Mouse (Mus musculus): ENCODE measurements around the gene Flnc. TPM values are rescaled to one million over a fixed set of nuclear protein-coding genes. Genes with fewer than 3 reads are reported as not detected.

Gene Flnc
- polyA plus RNA-seq, 2 experiments: 0.14 to 0.23 TPM

DNA sequence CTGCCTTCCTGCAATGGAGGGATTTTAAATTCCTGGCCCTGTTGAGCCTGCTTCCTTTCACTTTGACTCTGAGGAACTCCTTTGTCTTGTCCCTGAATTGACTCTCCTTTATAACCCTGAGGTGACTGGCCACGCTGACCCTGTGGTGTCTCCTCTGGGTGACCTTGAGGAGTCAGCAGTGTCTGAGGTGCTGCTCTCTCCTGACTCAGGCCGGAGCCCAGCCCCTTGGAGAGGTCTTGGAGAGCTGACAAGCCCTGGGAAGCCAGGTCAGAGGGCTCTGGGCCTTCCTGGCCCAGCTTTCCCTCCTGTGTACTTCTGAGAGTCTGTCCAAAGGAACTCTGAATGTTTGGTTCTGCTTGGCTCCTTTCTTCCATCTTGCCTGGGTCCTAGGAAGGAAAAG lies 41.7 kb downstream of the Flnc start:
- no peak overlapping the region for H3K27ac ChIP-seq
- no peaks in the 10 kb centered on the region for H3K4me1 ChIP-seq (replicated peaks; ENCODE audit: control insufficient read depth in 2 of 2, insufficient read depth in 2 of 2, low read length in 1 of 2)
- TF ChIP-seq CTCF (IDR thresholded peaks at IDR 0.05; ENCODE audit: low read depth) (no peak), EP300 (IDR thresholded peaks at IDR 0.05; ENCODE audit: low read depth) (no peak)
- no peaks in the 10 kb centered on the region; the same call in 1 of the 2 replicates for H3K36me3 ChIP-seq (replicated peaks; ENCODE audit: control insufficient read depth, insufficient read depth, low read depth)
- H3K4me3 ChIP-seq (ENCODE audit: insufficient read depth in 1 of 2, low read depth in 2 of 2, low read length in 2 of 2): no peak overlapping the region; a peak in 1 of 4 replicates
- no peaks in the 10 kb centered on the region; the same call in none of the 2 replicates for H3K27me3 ChIP-seq (ENCODE audit: control insufficient read depth, insufficient read depth, low read length)
- DNase-seq (ENCODE audit: low read depth in 3 of 3, low spot score in 3 of 3): no peak
- peak overlapping the region; percentile 79 for H3K4me2 ChIP-seq (ENCODE audit: low read depth)
- no peaks in the 10 kb centered on the region for H3K9me3 ChIP-seq (ENCODE audit: control insufficient read depth, low read length)
- no peak overlapping the region for H3K9ac ChIP-seq (replicated peaks)
- WGBS (ENCODE audit: insufficient replicate concordance): 57% methylated on average over 2 of the region's 2 CpGs
- no peak for ATAC-seq (ENCODE audit: insufficient read depth)

DNA sequence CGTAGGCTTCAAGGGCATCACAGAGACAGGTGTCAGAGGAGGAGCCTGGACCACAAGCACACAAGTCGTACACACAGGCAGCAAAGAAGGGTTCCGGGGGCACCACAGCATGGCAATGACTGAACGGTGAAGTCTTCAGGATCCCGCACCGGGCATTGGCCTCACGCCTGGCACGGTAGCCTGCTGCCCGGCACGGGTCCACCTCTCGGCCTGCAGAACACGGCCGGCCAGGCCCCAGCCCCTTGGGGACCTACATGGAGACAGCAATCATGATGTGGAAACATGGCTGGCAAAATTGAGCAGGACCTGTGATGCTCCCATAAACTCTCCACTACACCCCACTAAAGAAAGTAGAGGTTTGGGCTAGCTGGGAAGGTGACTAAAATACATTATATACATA lies 49.6 kb downstream of the Flnc start:
- 78% methylated on average over 13 of the region's 13 CpGs for WGBS (ENCODE audit: insufficient replicate concordance)
- H3K4me1 ChIP-seq (replicated peaks; ENCODE audit: control insufficient read depth in 2 of 2, insufficient read depth in 2 of 2, low read length in 1 of 2): no peaks in the 10 kb centered on the region
- no peak overlapping the region for H3K4me3 ChIP-seq (ENCODE audit: insufficient read depth in 1 of 2, low read depth in 2 of 2, low read length in 2 of 2)
- no peak overlapping the region for H3K4me2 ChIP-seq (ENCODE audit: low read depth)
- H3K36me3 ChIP-seq (replicated peaks; ENCODE audit: control insufficient read depth, insufficient read depth, low read depth): no peaks in the 10 kb centered on the region
- H3K9ac ChIP-seq (replicated peaks): no peak overlapping the region
- DNase-seq (ENCODE audit: low read depth in 3 of 3, low spot score in 3 of 3) (no peak), ATAC-seq (ENCODE audit: insufficient read depth) (no peak)
- no peaks in the 10 kb centered on the region; the same call in 1 of the 2 replicates for H3K27me3 ChIP-seq (ENCODE audit: control insufficient read depth, insufficient read depth, low read length)
- no peak overlapping the region for H3K27ac ChIP-seq
- no peaks in the 10 kb centered on the region for H3K9me3 ChIP-seq (ENCODE audit: control insufficient read depth, low read length)
- no peak for TF ChIP-seq EP300 (IDR thresholded peaks at IDR 0.05; ENCODE audit: low read depth)
- no peak for TF ChIP-seq CTCF (IDR thresholded peaks at IDR 0.05; ENCODE audit: low read depth)

DNA sequence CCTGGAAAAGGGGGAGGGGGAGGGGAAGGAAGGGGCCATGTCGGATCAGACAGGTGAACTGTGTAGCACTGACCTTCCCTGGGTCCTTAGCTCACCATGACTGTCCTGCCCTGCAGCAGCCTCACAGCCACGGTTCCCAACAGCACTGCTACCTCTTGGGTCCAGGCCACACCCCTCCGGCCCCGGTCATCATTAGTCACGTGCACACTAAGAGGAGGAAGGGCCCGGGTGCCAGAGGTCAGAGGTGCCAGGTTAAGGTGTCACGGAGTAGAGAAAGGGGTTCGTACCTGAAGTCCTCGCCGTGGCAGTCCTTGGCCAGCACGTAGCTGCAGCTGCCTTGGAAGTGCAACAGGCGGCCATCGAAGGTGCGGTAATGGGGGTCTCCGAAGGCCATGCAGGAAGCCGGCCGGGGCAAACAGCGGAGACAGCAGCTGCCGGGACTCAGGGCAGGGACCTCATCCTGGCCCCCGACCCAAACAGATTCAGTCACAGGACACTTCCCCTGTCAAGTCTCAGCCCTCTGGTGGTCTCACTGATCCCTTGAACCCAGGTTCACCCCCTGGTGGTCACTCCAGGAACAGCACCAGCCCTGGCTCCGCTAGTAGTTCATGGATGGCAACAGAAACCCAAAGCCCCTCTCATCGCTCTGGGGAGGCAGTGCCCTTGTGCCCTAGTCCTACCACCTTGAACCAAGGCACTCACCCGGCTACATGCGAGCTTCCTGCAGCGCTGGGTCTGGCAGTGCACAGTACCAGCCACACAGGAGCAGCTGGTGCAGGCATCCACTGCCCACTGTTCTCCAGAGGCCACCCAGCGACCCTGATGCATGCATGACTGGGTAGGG lies 51.9 kb downstream of the Flnc start:
- H3K9me3 ChIP-seq (ENCODE audit: control insufficient read depth, low read length): no peaks in the 10 kb centered on the region
- DNase-seq (ENCODE audit: low read depth in 3 of 3, low spot score in 3 of 3) (peak in 1 of 3 experiments; percentile 32), ATAC-seq (ENCODE audit: insufficient read depth) (peak; percentile 69)
- H3K4me2 ChIP-seq (ENCODE audit: low read depth): peak overlapping the region; percentile 51
- 4% methylated on average over 26 of the region's 26 CpGs for WGBS (ENCODE audit: insufficient replicate concordance)
- H3K36me3 ChIP-seq (replicated peaks; ENCODE audit: control insufficient read depth, insufficient read depth, low read depth): no peaks in the 10 kb centered on the region
- peak overlapping the region; percentile 23 to 44; a peak in 3 of 4 replicates for H3K4me3 ChIP-seq (ENCODE audit: insufficient read depth in 1 of 2, low read depth in 2 of 2, low read length in 2 of 2)
- no peaks in the 10 kb centered on the region for H3K4me1 ChIP-seq (replicated peaks; ENCODE audit: control insufficient read depth in 2 of 2, insufficient read depth in 2 of 2, low read length in 1 of 2)
- H3K9ac ChIP-seq (replicated peaks): no peak overlapping the region
- no peak overlapping the region for H3K27ac ChIP-seq
- TF ChIP-seq CTCF (IDR thresholded peaks at IDR 0.05; ENCODE audit: low read depth) (peak; percentile 92), EP300 (IDR thresholded peaks at IDR 0.05; ENCODE audit: low read depth) (no peak)
- H3K27me3 ChIP-seq (ENCODE audit: control insufficient read depth, insufficient read depth, low read length): no peaks in the 10 kb centered on the region; the same call in 1 of the 2 replicates

DNA sequence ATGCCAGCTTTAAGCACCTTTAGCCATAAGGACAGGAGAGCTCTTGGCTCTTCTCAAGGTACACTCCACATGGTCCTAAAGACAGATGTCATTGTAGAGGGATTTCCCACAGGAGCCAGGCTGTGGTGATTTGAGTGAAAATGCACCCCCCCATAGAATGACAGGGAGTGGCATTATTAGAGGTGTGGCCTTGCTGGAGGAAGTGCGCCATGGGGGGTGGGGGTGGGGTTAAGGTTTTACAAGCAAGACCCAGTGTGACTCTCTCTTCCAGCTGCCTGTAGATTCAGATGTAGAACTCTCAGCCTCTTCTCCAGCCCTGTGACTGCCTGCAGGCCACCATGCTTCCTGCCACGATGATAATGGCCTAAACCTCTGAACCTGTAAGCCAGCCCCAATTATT lies 52.9 kb downstream of the Flnc start:
- DNase-seq (ENCODE audit: low read depth in 3 of 3, low spot score in 3 of 3) (no peak), ATAC-seq (ENCODE audit: insufficient read depth) (no peak)
- no peak overlapping the region for H3K4me3 ChIP-seq (ENCODE audit: insufficient read depth in 1 of 2, low read depth in 2 of 2, low read length in 2 of 2)
- H3K4me2 ChIP-seq (ENCODE audit: low read depth): no peak overlapping the region
- 37% methylated on average over 2 of the region's 2 CpGs for WGBS (ENCODE audit: insufficient replicate concordance)
- H3K9me3 ChIP-seq (ENCODE audit: control insufficient read depth, low read length): no peaks in the 10 kb centered on the region
- no peaks in the 10 kb centered on the region; the same call in 1 of the 2 replicates for H3K27me3 ChIP-seq (ENCODE audit: control insufficient read depth, insufficient read depth, low read length)
- no peak for TF ChIP-seq EP300 (IDR thresholded peaks at IDR 0.05; ENCODE audit: low read depth)
- no peak for TF ChIP-seq CTCF (IDR thresholded peaks at IDR 0.05; ENCODE audit: low read depth)
- no peak overlapping the region for H3K9ac ChIP-seq (replicated peaks)
- H3K36me3 ChIP-seq (replicated peaks; ENCODE audit: control insufficient read depth, insufficient read depth, low read depth): no peaks in the 10 kb centered on the region
- H3K4me1 ChIP-seq (replicated peaks; ENCODE audit: control insufficient read depth in 2 of 2, insufficient read depth in 2 of 2, low read length in 1 of 2): no peaks in the 10 kb centered on the region
- H3K27ac ChIP-seq: no peak overlapping the region

DNA sequence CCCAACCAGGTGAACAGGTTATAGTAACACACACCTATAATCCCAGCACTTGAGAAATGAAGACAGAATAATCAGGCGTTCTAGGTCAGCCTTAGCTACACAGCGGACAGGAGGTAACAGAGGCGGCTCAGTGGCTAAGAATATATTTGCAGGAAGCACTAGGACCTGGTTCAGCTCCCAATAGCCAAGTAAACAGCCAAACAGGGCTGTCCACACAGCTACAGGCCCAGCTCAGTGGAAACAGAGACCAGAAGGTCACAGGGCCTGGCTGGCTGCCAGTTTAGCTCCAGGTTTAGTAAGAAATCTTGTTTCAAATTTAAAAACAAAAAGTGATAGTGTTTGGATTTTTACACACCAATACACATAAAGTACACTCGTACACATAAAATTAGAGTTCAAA lies 61.0 kb downstream of the Flnc start:
- H3K27ac ChIP-seq: no peak overlapping the region
- 53% methylated on average over 4 of the region's 4 CpGs for WGBS (ENCODE audit: insufficient replicate concordance)
- H3K4me3 ChIP-seq (ENCODE audit: insufficient read depth in 1 of 2, low read depth in 2 of 2, low read length in 2 of 2): no peak overlapping the region
- no peaks in the 10 kb centered on the region for H3K36me3 ChIP-seq (replicated peaks; ENCODE audit: control insufficient read depth, insufficient read depth, low read depth)
- DNase-seq (ENCODE audit: low read depth in 3 of 3, low spot score in 3 of 3) (peak in 1 of 3 experiments; percentile 11), ATAC-seq (ENCODE audit: insufficient read depth) (no peak)
- no peaks in the 10 kb centered on the region for H3K9me3 ChIP-seq (ENCODE audit: control insufficient read depth, low read length)
- H3K9ac ChIP-seq (replicated peaks): no peak overlapping the region
- no peak overlapping the region for H3K4me2 ChIP-seq (ENCODE audit: low read depth)
- H3K27me3 ChIP-seq (ENCODE audit: control insufficient read depth, insufficient read depth, low read length): peaks cover 20% of the 10 kb centered on the region
- TF ChIP-seq CTCF (IDR thresholded peaks at IDR 0.05; ENCODE audit: low read depth): no peak
- TF ChIP-seq EP300 (IDR thresholded peaks at IDR 0.05; ENCODE audit: low read depth): no peak
- no peaks in the 10 kb centered on the region for H3K4me1 ChIP-seq (replicated peaks; ENCODE audit: control insufficient read depth in 2 of 2, insufficient read depth in 2 of 2, low read length in 1 of 2)
